Mouse (Mus musculus): ENCODE data around the gene Gm45785. TPM values are rescaled to one million over a fixed set of nuclear protein-coding genes. Genes with fewer than 3 reads are reported as not detected.
A peak's percentile ranks its signal among the peaks of the same experiment; 100 is the strongest.
"Not testable (repeated sequence)": the region's sequence is repeated elsewhere in the genome, so short reads cannot be mapped to it uniquely, and the experiment has no call there.

Gene Gm45785
- total and polyA plus RNA-seq, 2 experiments from 2014 or later: 2.0 TPM; not detected in 1

- H3K9ac ChIP-seq: no peak overlapping the region
- peaks cover 53% of the 10 kb centered on the region for H3K36me3 ChIP-seq (ENCODE audit: insufficient read depth)
- no peak for TF ChIP-seq CTCF (IDR thresholded peaks at IDR 0.05; ENCODE audit: low read depth)
- H3K9me3 ChIP-seq (ENCODE audit: low read length): no peaks in the 10 kb centered on the region
- DNase-seq: no peak
- ATAC-seq: no peak
- 90% methylated on average over 7 of the region's 7 CpGs for WGBS
- no peaks in the 10 kb centered on the region for H3K4me1 ChIP-seq (ENCODE audit: insufficient read depth)
- no peak overlapping the region for H3K27ac ChIP-seq (ENCODE audit: low read depth, low read length)
- no peak overlapping the region for H3K4me3 ChIP-seq (ENCODE audit: low read depth, low read length)
- H3K27me3 ChIP-seq (ENCODE audit: insufficient read depth, low read length): no peaks in the 10 kb centered on the region
- H3K4me2 ChIP-seq (ENCODE audit: low read depth): no peak overlapping the region
Observed at GRCm38 (mm10) chr7:140897863-140898262, 41.7 kb upstream of the Gm45785 start.

GRCm38 (mm10) chr7:140894611-140895010 is 38.5 kb upstream of the Gm45785 start:
- DNase-seq: no peak
- TF ChIP-seq CTCF (IDR thresholded peaks at IDR 0.05; ENCODE audit: low read depth): no peak
- ATAC-seq: no peak
- Histone ChIP-seq H3K27me3 (ENCODE audit: insufficient read depth, low read length) (no peaks in the 10 kb centered on the region), H3K36me3 (ENCODE audit: insufficient read depth) (peaks cover 72% of the 10 kb centered on the region), H3K4me3 (ENCODE audit: low read depth, low read length) (no peak overlapping the region), H3K4me2 (ENCODE audit: low read depth) (no peak overlapping the region), H3K9me3 (ENCODE audit: low read length) (no peaks in the 10 kb centered on the region), H3K9ac (no peak overlapping the region), H3K4me1 (ENCODE audit: insufficient read depth) (no peaks in the 10 kb centered on the region), H3K27ac (ENCODE audit: low read depth, low read length) (no peak overlapping the region)
- 96% methylated on average over 3 of the region's 3 CpGs for WGBS

- no peak for TF ChIP-seq CTCF (IDR thresholded peaks at IDR 0.05; ENCODE audit: low read depth)
- H3K4me2 ChIP-seq (ENCODE audit: low read depth): no peak overlapping the region
- no peak for DNase-seq
- no peak for ATAC-seq
- H3K27ac ChIP-seq (ENCODE audit: low read depth, low read length): no peak overlapping the region
- no peaks in the 10 kb centered on the region for H3K9me3 ChIP-seq (ENCODE audit: low read length)
- peaks cover 74% of the 10 kb centered on the region for H3K36me3 ChIP-seq (ENCODE audit: insufficient read depth)
- H3K4me1 ChIP-seq (ENCODE audit: insufficient read depth): no peaks in the 10 kb centered on the region
- no peaks in the 10 kb centered on the region for H3K27me3 ChIP-seq (ENCODE audit: insufficient read depth, low read length)
- H3K4me3 ChIP-seq (ENCODE audit: low read depth, low read length): no peak overlapping the region
- no peak overlapping the region for H3K9ac ChIP-seq
- 83% methylated on average over 7 of the region's 7 CpGs for WGBS
Observed at GRCm38 (mm10) chr7:140894031-140894430, 37.9 kb upstream of the Gm45785 start.

- H3K36me3 ChIP-seq (ENCODE audit: insufficient read depth): peaks cover 74% of the 10 kb centered on the region
- H3K9me3 ChIP-seq (ENCODE audit: low read length); H3K4me2 ChIP-seq (ENCODE audit: low read depth); H3K27me3 ChIP-seq (ENCODE audit: insufficient read depth, low read length); DNase-seq; ATAC-seq; H3K4me3 ChIP-seq (ENCODE audit: low read depth, low read length); H3K4me1 ChIP-seq (ENCODE audit: insufficient read depth); H3K9ac ChIP-seq; H3K27ac ChIP-seq (ENCODE audit: low read depth, low read length): not testable (repeated sequence)
- WGBS: 97% methylated on average over 16 of the region's 16 CpGs
Observed at GRCm38 (mm10) chr7:140890636-140891035, 34.5 kb upstream of the Gm45785 start.

- Histone ChIP-seq H3K4me2 (ENCODE audit: low read depth) (peak overlapping the region; percentile 72), H3K9me3 (ENCODE audit: low read length) (no peaks in the 10 kb centered on the region), H3K9ac (peak overlapping the region; percentile 91), H3K36me3 (ENCODE audit: insufficient read depth) (peaks cover 27% of the 10 kb centered on the region), H3K4me3 (ENCODE audit: low read depth, low read length) (peak overlapping the region; percentile 99), H3K4me1 (ENCODE audit: insufficient read depth) (peaks cover 3% of the 10 kb centered on the region; the same call in 1 of the 2 replicates), H3K27ac (ENCODE audit: low read depth, low read length) (peak overlapping the region; percentile 93), H3K27me3 (ENCODE audit: insufficient read depth, low read length) (no peaks in the 10 kb centered on the region)
- DNase-seq (no peak), ATAC-seq (peak; percentile 51)
- TF ChIP-seq CTCF (IDR thresholded peaks at IDR 0.05; ENCODE audit: low read depth): no peak
- WGBS: under 1% methylated on average over 12 of the region's 12 CpGs
Observed at GRCm38 (mm10) chr7:140882469-140882803, 26.3 kb upstream of the Gm45785 start.

GRCm38 (mm10) chr7:140881696-140882468 is 25.8 kb upstream of the Gm45785 start, which contains the start of the genes Psmd13 and Sirt3:
TSS of gene Psmd13 (plus strand) at chr7:140881968.
TSS of gene Sirt3 (minus strand) at chr7:140882309.
- WGBS: under 1% methylated on average over 59 of the region's 59 CpGs
- peaks cover 3% of the 10 kb centered on the region; the same call in 1 of the 2 replicates for H3K4me1 ChIP-seq (ENCODE audit: insufficient read depth)

GRCm38 (mm10) chr7:140880865-140881515 is 24.9 kb upstream of the Gm45785 start:
- ATAC-seq (no peak), DNase-seq (no peak)
- Histone ChIP-seq H3K27ac (ENCODE audit: low read depth, low read length) (no peak overlapping the region), H3K9ac (peak overlapping the region; percentile 91; the same call in 1 of the 2 replicates), H3K4me1 (ENCODE audit: insufficient read depth) (peaks cover 3% of the 10 kb centered on the region; the same call in 1 of the 2 replicates), H3K36me3 (ENCODE audit: insufficient read depth) (peaks cover 18% of the 10 kb centered on the region), H3K9me3 (ENCODE audit: low read length) (no peaks in the 10 kb centered on the region), H3K4me2 (ENCODE audit: low read depth) (peak overlapping the region; percentile 72), H3K27me3 (ENCODE audit: insufficient read depth, low read length) (no peaks in the 10 kb centered on the region), H3K4me3 (ENCODE audit: low read depth, low read length) (peak overlapping the region; percentile 99)
- 24% methylated on average over 8 of the region's 8 CpGs for WGBS
- no peak for TF ChIP-seq CTCF (IDR thresholded peaks at IDR 0.05; ENCODE audit: low read depth)

More at GRCm38 (mm10) chr7:140881696-140882468, 25.8 kb upstream of the Gm45785 start, which contains the start of the genes Psmd13 and Sirt3:
- peak within 1 kb of the TSS; percentile 72 for H3K4me2 ChIP-seq (ENCODE audit: low read depth)
- no peak for TF ChIP-seq CTCF (IDR thresholded peaks at IDR 0.05; ENCODE audit: low read depth)
- DNase-seq (peak; percentile 96), ATAC-seq (peak; percentile 99)
- H3K27ac ChIP-seq (ENCODE audit: low read depth, low read length): peak within 1 kb of the TSS; percentile 93
- no peaks in the 10 kb centered on the region for H3K27me3 ChIP-seq (ENCODE audit: insufficient read depth, low read length)
- H3K36me3 ChIP-seq (ENCODE audit: insufficient read depth): peaks cover 23% of the 10 kb centered on the region
- no peaks in the 10 kb centered on the region for H3K9me3 ChIP-seq (ENCODE audit: low read length)
- peak within 1 kb of the TSS; percentile 91 for H3K9ac ChIP-seq
- H3K4me3 ChIP-seq (ENCODE audit: low read depth, low read length): peak within 1 kb of the TSS; percentile 99

All from forebrain, postnatal 0 days (tissue).